Mouse (Mus musculus): ENCODE measurements around the gene Adamts14. TPM values are rescaled to one million over a fixed set of nuclear protein-coding genes. Genes with fewer than 3 reads are reported as not detected.

Gene Adamts14
- total RNA-seq (2021) = 10 to 100 TPM; 15.8 to 17.4 TPM
- long read RNA-seq, experiment 1, full-length matches to known transcripts = 9 of 18 reads
- long read RNA-seq, experiment 1, partial matches to known transcripts = 4 of 18 reads
- long read RNA-seq, experiment 1, other reads (novel, unspliced or antisense) = 5 of 18 reads
- long read RNA-seq, experiment 2, full-length matches to known transcripts = 8 of 21 reads
- long read RNA-seq, experiment 2, partial matches to known transcripts = 9 of 21 reads
- long read RNA-seq, experiment 2, other reads (novel, unspliced or antisense) = 4 of 21 reads

DNA sequence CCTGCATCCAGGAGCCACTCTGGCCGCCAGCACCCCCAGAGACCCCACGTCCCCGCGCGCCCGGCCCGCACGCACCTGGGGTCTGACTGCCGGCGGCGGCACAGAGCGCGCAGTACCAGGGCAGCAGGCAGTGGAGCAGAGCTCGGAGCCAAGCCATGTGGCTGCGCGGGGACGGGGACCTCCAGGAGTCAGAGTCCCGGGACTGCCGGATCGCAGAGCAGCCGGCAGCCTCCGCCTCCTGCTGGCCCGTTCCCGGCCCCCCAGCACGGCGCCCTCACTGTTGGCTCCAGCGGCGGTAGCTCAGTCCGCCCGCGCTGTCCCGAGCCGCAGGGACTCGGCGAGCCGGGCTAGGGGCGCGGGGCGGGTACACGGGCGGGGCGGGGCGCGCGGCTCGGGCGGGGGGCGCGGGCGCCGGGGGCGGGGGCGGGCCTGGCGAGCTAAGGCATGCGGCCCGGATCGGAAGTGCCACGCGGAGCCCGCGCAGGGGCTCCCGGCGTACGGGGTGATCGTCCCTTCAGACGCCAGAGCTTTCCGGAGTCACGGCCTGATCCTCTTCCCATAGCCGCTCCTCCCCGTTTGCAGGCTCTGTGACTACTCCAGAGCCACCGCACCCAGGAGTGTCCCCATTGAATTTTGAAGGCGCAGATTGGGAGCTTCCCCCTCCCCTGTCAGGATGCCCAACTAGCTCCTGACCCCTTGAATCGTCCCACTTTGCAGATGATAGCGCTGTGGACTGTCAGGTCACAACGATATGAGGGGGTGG is at the start of gene Adamts14:
Gene Adamts14 (minus strand): TSS at position 358 of the 763 bp plus-strand sequence.
- DNase-seq (ENCODE audit: low spot score in 2 of 2) = peak; percentile 52 to 70

GRCm38 (mm10) chr10:61318527-61318926 is 45.3 kb upstream of the Adamts14 start:
- DNase-seq (ENCODE audit: low spot score in 2 of 2) = no peak

DNA sequence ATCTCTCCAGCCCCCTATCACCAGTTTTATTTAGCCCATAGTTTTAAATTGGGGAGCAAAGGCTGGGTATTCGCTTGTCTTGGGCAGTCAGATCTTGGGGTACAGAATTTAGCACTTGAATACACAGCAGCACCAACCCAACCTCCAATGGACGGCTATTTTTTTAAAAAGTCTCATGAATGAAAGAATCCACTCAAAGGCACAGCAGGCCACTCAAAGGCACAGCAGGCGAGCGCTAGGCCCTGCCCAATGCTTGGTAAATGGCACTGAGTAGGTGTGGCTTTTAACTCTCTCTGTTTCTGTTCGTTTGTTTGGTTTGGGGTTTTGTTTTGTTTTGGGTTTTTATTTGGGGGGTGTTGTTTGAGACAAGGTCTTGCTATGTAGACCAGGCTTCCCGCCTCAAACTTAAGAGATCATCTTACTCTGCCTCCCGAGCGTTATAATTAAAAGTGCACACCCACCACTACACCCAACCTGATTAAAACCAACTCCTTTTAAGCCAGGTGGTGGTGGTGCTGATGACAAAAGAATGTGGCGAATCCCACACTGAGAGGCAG is 42.2 kb upstream of the Adamts14 start:
- DNase-seq (ENCODE audit: low spot score in 2 of 2) = no peak

GRCm38 (mm10) chr10:61313750-61314149 is 40.5 kb upstream of the Adamts14 start:
- no peak for DNase-seq (ENCODE audit: low spot score in 2 of 2)

GRCm38 (mm10) chr10:61312754-61313153 is 39.5 kb upstream of the Adamts14 start:
- no peak for DNase-seq (ENCODE audit: low spot score in 2 of 2)

GRCm38 (mm10) chr10:61312159-61312558 is 38.9 kb upstream of the Adamts14 start:
- DNase-seq (ENCODE audit: low spot score in 2 of 2) = no peak

GRCm38 (mm10) chr10:61308706-61309320 is 35.6 kb upstream of the Adamts14 start:
- DNase-seq (ENCODE audit: low spot score in 2 of 2) = no peak

DNA sequence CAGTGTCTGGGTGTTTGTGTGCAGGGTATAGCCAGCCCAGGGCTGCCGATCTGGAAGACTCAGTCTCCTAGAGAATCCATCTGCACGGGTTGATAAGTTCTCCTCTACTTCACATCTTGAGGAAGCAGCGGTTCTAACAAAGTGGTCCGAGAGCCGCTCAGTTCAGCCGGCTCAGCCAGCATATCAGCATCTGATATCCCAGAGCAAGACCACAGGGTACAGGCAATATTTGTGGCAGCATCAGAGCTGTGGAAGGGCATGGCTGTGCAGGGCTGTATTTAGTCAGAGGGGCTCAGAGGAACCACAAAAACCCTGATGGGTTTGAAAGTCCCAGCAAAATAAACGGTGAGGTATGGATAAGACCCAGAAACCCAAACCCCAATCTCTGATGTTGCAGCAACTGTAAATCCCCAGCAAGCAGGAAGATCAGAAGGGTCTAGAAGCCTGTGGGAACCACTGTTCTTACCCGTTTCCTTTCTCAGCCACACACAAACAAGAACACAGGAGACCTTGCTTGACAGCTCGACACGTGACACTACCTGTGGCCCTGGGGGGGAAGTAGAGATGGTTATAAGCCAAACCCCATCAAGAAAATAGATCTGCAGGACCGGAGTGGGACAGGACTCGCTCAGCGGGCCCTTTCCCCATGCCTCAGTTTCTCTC is 32.8 kb upstream of the Adamts14 start:
- peak in 1 of 2 experiments; percentile 11 for DNase-seq (ENCODE audit: low spot score in 2 of 2)

DNA sequence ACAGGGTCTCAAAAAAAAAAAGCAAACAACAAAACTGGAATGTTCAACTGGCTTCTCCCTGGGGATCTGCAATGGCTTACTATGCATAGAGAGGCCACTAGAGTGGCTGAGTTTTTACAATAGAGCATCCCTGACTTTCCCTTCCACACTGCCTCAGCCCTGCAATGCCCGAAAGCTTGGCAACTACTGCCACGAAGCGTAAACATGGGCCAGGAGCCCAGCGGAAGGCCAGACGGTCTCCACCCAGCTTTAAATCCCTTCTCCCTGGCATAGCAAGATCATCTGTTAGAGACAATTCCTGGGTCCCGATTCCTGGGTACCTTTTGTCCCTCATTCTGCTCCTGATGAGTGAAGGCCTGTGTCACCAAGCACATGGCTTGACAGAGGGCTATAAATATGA is 30.8 kb upstream of the Adamts14 start:
- peak in 1 of 2 experiments; percentile 3 for DNase-seq (ENCODE audit: low spot score in 2 of 2)

GRCm38 (mm10) chr10:61300996-61301395 is 27.8 kb upstream of the Adamts14 start:
- no peak for DNase-seq (ENCODE audit: low spot score in 2 of 2)

DNA sequence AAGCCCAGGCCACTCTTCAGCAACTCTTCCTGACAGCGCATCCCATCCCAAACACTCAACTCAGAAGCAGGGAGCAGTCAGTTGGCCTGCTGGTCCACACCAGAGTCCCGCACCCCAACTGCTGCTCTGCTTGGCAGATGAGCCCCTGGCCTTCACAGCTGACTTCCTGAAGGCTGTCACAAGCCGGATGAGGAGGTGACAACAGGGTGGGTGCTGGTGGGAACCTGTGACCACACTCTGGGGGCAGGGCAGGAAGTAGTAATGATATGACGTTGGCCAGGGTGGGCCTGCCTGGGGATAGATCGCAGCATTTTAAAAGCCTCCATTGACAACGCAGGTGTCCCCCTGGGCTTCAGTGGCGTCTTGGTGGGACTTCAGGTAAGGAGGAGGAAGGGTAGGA is 24.2 kb upstream of the Adamts14 start, which contains the start of gene Prf1:
Gene Prf1 (plus strand): TSS at position 357 of the 400 bp plus-strand sequence.
- DNase-seq (ENCODE audit: low spot score in 2 of 2) = peak in 1 of 2 experiments; percentile 10

GRCm38 (mm10) chr10:61296713-61297445 is 23.6 kb upstream of the Adamts14 start:
- peak in 1 of 2 experiments; percentile 17 for DNase-seq (ENCODE audit: low spot score in 2 of 2)

- peak in 1 of 2 experiments; percentile 10 for DNase-seq (ENCODE audit: low spot score in 2 of 2)
These were observed 21.0 kb upstream of the Adamts14 start for GRCm38 (mm10) chr10:61294242-61294641.

- no peak for DNase-seq (ENCODE audit: low spot score in 2 of 2)
These were observed 17.2 kb upstream of the Adamts14 start for GRCm38 (mm10) chr10:61290479-61290878.

DNA sequence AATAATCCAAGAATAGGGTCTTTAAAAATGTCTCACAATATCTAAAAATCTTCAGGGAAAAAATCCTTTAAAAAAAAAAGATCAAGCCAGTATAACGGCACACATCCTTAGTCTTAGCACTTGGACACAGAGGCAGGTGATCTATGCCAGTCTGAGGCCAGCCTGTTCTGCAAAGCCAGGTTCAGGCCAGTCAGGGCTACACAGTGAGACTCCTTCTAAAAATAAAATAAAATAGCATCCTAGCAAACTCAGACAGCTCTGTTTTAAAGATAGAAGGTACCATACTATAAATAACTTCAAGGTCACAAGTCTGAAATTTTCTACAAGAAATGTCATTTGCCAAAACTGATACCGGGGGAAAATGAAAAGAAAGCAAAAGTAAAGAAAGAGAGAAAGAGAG is 16.8 kb upstream of the Adamts14 start:
- no peak for DNase-seq (ENCODE audit: low spot score in 2 of 2)

GRCm38 (mm10) chr10:61286246-61286645 is 13.0 kb upstream of the Adamts14 start:
- DNase-seq (ENCODE audit: low spot score in 2 of 2) = peak in 1 of 2 experiments; percentile 14

DNA sequence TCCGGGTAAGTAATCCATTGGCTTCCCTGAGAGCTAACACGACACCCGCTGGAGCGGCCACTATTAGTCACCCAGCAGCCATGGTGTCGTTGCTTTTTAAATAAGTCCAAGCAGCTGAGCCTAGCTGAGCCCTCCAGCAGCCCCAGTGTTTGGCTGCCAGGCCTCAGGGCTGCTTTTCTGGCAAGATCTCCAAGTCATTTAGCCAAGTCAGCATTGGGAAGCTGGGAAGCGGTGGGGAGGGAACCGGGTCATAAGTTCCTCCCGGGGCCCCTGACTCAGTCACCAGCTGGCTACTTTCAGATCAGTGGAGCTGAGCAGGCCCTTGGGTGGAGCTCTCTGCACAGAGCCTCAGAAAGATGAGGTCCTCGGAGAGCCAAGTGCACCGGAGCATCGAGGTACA is 12.0 kb upstream of the Adamts14 start:
- peak; percentile 39 to 70 for DNase-seq (ENCODE audit: low spot score in 2 of 2)

GRCm38 (mm10) chr10:61284309-61284708 is 11.1 kb upstream of the Adamts14 start:
- DNase-seq (ENCODE audit: low spot score in 2 of 2) = no peak

DNA sequence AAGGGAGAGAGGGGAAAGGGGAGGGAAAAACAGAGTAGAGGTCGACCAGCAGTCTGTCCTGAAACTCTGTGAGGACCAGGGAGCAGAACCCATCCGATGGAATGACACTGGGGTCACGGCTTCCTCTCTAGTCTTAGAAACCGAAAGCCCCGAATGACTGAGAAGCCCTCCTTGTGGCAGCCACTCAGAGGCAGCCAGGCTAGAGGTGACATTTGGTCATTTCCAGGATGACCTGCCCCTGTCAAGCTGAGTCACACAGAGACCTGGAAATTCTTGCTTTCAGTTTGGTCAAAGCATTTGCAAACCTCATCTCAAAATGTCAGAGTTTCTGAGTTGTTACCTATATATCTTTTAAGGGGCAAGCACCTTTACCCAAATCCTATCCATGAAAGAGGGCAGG is 7.9 kb upstream of the Adamts14 start:
- DNase-seq (ENCODE audit: low spot score in 2 of 2) = peak in 1 of 2 experiments; percentile 7

Measured in gastrocnemius, postnatal 4 days (tissue).